Mouse (Mus musculus) forebrain, postnatal 0 days (tissue): ENCODE measurements around the gene Vps45. TPM values are rescaled to one million over a fixed set of nuclear protein-coding genes. Genes with fewer than 3 reads are reported as not detected.

Experiments
- ATAC-seq: fragments of 200-750 bp; cut with Nextera tagmentation; 2 replicates; pipeline ENCODE4 v1.8.0; 2017; ENCODE audit warnings: mild to moderate bottlenecking, moderate library complexity
- DNase-seq: peaks from one replicate; pipeline ENCODE4 v3.0.0-alpha.2; 2015
- H3K27ac ChIP-seq: fragments of 300-500 bp; sonication (generic); 2 replicates; pipeline ENCODE4 v1.5.1; 2014; ENCODE audit warnings: low read depth, mild to moderate bottlenecking, antibody characterized with exemption, low read length, moderate library complexity, mixed read lengths
- H3K27me3 ChIP-seq: fragments of 300-500 bp; sonication (generic); 2 replicates; pipeline ENCODE4 v1.6.1; 2014; ENCODE audit warnings: mild to moderate bottlenecking, low read length, mixed read lengths; ENCODE audit not compliant: insufficient read depth
- H3K36me3 ChIP-seq: fragments of 300-500 bp; sonication (generic); 2 replicates; pipeline ENCODE4 v1.6.1; 2014; ENCODE audit warnings: mild to moderate bottlenecking, moderate library complexity; ENCODE audit not compliant: insufficient read depth
- H3K4me1 ChIP-seq: fragments of 300-500 bp; sonication (generic); 2 replicates; pipeline ENCODE4 v1.6.1; 2014; ENCODE audit warnings: antibody characterized with exemption; ENCODE audit not compliant: insufficient read depth
- H3K4me2 ChIP-seq: fragments of 300-500 bp; sonication (generic); 2 replicates; pipeline ENCODE4 v1.6.1; 2014; ENCODE audit warnings: low read depth, mild to moderate bottlenecking, moderate library complexity
- H3K4me3 ChIP-seq: fragments of 300-500 bp; sonication (generic); 2 replicates; pipeline ENCODE4 v1.5.1; 2014; ENCODE audit warnings: low read depth, low read length, mixed read lengths
- H3K9ac ChIP-seq: fragments of 300-500 bp; sonication (generic); 2 replicates; pipeline ENCODE4 v1.6.1; 2014; ENCODE audit warnings: mild to moderate bottlenecking
- H3K9me3 ChIP-seq: fragments of 300-500 bp; sonication (generic); 2 replicates; pipeline ENCODE4 v1.6.1; 2016; ENCODE audit warnings: low read length
- CTCF ChIP-seq: sonication (generic); IDR thresholded peaks from 2 replicates; pipeline ENCODE4 v1.5.1; 2016; ENCODE audit warnings: antibody characterized with exemption, control low read depth, low read depth
- WGBS: fragments of 180-500 bp; shearing (Covaris S2); extraction: QIAGEN DNeasy Blood & Tissue Kit; methylation state at CpG from one replicate; pipeline ENCODE4 v1.1.7; 2014; 5-methylcytosine and 5-hydroxymethylcytosine counted together
- polyA plus RNA-seq: library from polyadenylated mRNA; unstranded; fragments of >200 nt; fragmentation: Nextera tagmentation; extraction: Ambion mirVana; gene quantifications from 2 replicates; pipeline ENCODE4 v1.2.1, GENCODE M21; 2015
- total RNA-seq: library from RNA; depleted of rRNA; stranded (reverse); fragments of >200 nt; gene quantifications from 2 replicates; pipeline ENCODE4 v1.2.3, GENCODE M21; 2014

Vps45 gene
- total and polyA plus RNA-seq, 2 experiments from 2014 or later, result 60.5 to 65.1 TPM

DNA sequence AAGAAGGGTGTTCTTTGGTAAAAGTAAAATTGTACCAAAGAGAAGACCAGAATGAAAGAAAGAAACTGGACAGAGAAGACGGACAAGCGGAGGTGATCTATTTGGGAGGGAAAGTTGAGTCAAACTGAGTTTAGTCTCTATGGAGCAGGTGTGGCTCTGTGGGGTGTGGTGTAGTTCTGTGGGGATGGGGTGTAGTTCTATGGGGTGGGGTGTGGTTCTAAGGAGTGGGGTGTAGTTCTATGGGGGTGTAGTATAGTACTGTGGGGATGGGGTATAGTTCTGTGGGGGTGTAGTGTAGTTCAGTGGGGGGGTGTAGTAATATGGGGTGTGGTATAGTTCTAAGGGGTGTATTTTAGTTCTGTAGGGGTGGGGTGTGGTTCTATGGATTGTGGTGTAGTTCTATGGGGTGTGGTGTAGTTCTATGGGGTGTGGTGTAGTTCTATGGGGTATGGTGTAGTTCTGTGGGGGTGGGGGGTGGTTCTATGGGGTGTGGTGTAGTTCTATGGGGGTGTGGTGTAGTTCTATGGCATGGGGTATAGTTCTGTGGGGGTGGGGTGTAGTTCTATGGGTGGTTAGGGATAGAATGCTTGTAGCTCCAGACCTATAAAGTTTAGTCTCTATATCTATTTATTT lies 41.9 kb downstream of the Vps45 start:
- Histone ChIP-seq H3K9me3 (no peaks in the 10 kb centered on the region), H3K36me3 (peaks cover 2% of the 10 kb centered on the region; the same call in 1 of the 2 replicates), H3K4me1 (no peaks in the 10 kb centered on the region), H3K4me2 (no peak overlapping the region), H3K27ac (no peak overlapping the region), H3K9ac (no peak overlapping the region), H3K27me3 (no peaks in the 10 kb centered on the region), H3K4me3 (no peak overlapping the region)
- DNase-seq (no peak), ATAC-seq (no peak)
- WGBS, result 95% methylated on average over 2 of the region's 2 CpGs
- TF ChIP-seq CTCF, result no peak

DNA sequence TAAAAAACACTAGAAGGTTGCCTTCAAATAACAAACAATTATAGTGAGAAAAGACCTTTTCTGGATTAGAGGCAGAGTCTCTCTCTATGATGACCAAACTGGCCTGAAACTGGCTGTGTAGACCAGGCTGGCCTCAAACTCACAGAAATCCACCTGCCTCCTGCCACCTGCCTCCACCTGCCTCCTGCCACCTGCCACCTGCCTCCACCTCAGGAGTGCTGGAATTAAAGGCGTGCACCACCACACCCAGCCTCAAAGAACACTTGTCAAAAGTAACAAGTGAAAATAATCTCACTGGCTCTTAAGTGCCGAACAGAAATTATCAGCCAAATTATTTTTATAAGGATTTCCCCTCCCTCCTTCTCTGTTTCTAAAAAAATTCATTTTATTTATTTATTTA lies 42.6 kb downstream of the Vps45 start:
- Histone ChIP-seq H3K36me3 (peaks cover 5% of the 10 kb centered on the region; the same call in 1 of the 2 replicates), H3K4me3 (no peak overlapping the region), H3K9ac (no peak overlapping the region), H3K27me3 (no peaks in the 10 kb centered on the region), H3K9me3 (no peaks in the 10 kb centered on the region), H3K4me1 (no peaks in the 10 kb centered on the region), H3K4me2 (no peak overlapping the region), H3K27ac (no peak overlapping the region)
- WGBS, result 88% methylated on average over 2 of the region's 2 CpGs
- TF ChIP-seq CTCF, result no peak
- ATAC-seq (no peak), DNase-seq (no peak)

DNA sequence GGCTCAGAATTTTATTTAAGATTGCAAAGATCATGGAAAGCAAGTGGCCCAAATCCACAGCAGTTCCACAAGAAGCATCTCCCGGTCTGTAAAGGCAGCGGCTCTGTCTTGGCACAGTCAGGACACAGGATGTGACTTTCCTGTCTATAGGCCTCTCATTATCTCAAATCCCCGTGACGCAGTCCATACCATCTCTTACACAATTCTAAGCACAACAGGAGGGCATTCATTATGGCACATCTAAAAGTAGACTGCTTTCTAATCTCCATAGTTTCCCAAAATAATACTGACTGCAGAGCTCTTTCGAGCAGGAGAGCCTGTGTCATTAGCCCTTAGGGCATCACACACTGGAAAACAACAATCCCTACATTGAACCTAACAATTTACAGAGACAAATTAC lies 45.5 kb downstream of the Vps45 start:
- TF ChIP-seq CTCF, result no peak
- no peaks in the 10 kb centered on the region for H3K27me3 ChIP-seq
- peaks cover 5% of the 10 kb centered on the region; the same call in 1 of the 2 replicates for H3K36me3 ChIP-seq
- H3K9me3 ChIP-seq, result no peaks in the 10 kb centered on the region
- DNase-seq, result no peak
- 33% methylated on average over 5 of the region's 5 CpGs for WGBS
- no peaks in the 10 kb centered on the region for H3K4me1 ChIP-seq
- H3K9ac ChIP-seq, result no peak overlapping the region
- no peak for ATAC-seq
- no peak overlapping the region for H3K27ac ChIP-seq
- no peak overlapping the region for H3K4me3 ChIP-seq
- no peak overlapping the region for H3K4me2 ChIP-seq

DNA sequence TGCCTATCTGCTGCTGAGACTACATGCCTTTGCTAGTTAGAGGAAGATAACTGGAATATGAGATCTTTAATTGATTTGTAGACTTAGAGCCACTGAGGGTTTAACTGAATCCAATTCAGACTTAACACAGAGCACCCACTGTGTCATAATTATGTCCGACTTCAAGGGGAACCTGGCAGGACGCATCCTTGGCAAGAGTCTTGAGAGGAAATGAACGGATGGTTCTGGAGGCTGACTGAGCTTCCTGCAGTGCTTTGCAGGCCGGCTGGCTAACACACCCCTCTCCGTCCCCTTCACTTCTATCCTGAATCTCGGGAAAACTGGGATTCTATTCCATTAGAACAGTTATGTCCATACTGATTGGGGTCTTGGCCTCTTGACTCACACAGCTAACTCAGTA lies 49.8 kb downstream of the Vps45 start:
- Histone ChIP-seq H3K27me3 (no peaks in the 10 kb centered on the region), H3K4me1 (no peaks in the 10 kb centered on the region), H3K27ac (no peak overlapping the region), H3K9me3 (no peaks in the 10 kb centered on the region), H3K9ac (no peak overlapping the region), H3K4me3 (no peak overlapping the region), H3K4me2 (no peak overlapping the region), H3K36me3 (peaks cover 2% of the 10 kb centered on the region; the same call in 1 of the 2 replicates)
- no peak for ATAC-seq
- no peak for TF ChIP-seq CTCF
- 70% methylated on average over 6 of the region's 6 CpGs for WGBS
- DNase-seq, result no peak

DNA sequence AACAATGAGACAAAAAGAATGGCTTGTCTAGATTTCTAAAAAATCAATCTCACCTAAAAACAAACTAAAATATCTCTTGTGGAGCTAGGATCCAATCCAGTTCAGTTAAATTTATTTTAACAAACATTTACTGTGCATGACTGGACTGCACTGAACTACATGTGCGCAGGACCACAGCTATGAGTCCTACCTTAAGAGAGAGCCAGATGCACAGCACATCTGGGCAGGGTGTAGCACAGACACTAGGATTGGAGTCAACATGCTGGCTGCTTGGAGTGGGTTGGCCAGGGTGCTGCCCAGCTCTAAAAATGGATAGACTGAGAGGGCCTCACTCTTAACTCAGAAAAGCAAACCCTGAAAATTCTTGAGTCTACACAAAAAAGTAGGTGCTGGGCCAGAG lies 56.7 kb downstream of the Vps45 start:
- Histone ChIP-seq H3K4me1 (peaks cover 11% of the 10 kb centered on the region), H3K36me3 (no peaks in the 10 kb centered on the region), H3K9me3 (no peaks in the 10 kb centered on the region), H3K9ac (no peak overlapping the region), H3K27ac (no peak overlapping the region), H3K27me3 (no peaks in the 10 kb centered on the region), H3K4me3 (no peak overlapping the region), H3K4me2 (no peak overlapping the region)
- DNase-seq (no peak), ATAC-seq (no peak)
- WGBS, result 100% methylated on average over 1 of the region's 1 CpGs
- TF ChIP-seq CTCF, result no peak

DNA sequence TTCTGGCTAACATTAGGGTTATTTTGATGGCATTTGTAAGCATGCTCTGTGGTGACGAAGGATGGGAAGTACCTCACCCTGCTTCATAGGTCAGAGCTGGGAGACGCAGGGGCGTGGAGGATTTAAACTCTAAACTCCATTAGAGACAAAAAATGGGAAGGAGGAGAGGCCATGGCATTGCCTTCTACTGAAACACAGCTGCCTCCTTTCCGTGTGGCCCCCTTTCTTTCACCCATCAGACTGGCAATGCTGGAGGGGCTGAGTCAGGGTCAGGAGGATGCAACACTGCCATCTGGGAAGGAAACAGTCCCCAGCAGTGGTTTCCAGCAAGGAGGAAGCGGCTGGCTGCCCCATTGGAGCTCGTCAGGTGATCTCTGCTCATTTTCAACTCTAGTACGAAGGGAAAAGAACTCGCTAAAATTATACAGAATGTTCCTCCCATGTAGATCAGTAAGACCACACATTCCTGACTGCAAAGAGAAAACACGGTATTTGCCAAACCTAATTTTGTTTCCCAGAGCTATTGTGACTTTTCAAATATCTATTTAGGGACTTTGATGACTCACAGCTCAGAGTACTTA lies 57.3 kb downstream of the Vps45 start:
- no peak overlapping the region for H3K9ac ChIP-seq
- no peaks in the 10 kb centered on the region for H3K27me3 ChIP-seq
- no peak overlapping the region for H3K4me2 ChIP-seq
- peaks cover 11% of the 10 kb centered on the region for H3K4me1 ChIP-seq
- no peak overlapping the region for H3K4me3 ChIP-seq
- DNase-seq (no peak), ATAC-seq (no peak)
- TF ChIP-seq CTCF, result no peak
- H3K27ac ChIP-seq, result no peak overlapping the region
- H3K36me3 ChIP-seq, result no peaks in the 10 kb centered on the region
- 67% methylated on average over 9 of the region's 9 CpGs for WGBS
- no peaks in the 10 kb centered on the region for H3K9me3 ChIP-seq

DNA sequence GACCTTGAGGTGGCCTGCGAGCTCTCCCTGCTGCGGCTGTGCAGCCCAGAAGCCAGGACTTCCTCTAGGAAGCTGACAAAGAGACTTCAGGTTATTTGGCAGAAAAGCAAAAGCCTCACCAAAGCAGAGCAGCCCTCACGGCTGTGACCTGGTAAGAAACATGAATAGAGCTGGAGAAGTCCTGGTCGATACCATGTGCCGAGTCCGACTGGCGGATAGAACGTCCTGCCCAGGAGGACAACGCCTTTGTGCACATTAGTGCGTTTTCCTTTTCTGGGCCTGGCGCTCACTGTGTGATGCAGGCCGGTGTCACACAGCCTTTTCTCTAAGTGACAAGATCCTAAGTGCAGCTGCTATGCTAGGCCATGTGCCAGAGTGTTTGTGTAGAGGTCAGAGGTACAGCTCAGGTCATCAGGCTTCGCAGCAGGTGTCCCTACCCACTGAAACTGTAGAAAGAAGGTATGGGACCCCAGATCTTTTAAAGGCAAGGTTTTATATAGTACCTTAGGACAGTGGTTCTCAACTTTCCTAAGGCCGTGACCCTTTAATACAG lies 58.1 kb downstream of the Vps45 start:
- 79% methylated on average over 14 of the region's 14 CpGs for WGBS
- H3K9ac ChIP-seq, result no peak overlapping the region
- no peaks in the 10 kb centered on the region for H3K9me3 ChIP-seq
- no peak overlapping the region for H3K4me3 ChIP-seq
- no peak overlapping the region for H3K27ac ChIP-seq
- no peaks in the 10 kb centered on the region for H3K36me3 ChIP-seq
- no peaks in the 10 kb centered on the region for H3K27me3 ChIP-seq
- ATAC-seq, result no peak
- no peak overlapping the region for H3K4me2 ChIP-seq
- H3K4me1 ChIP-seq, result peaks cover 11% of the 10 kb centered on the region
- no peak for TF ChIP-seq CTCF
- no peak for DNase-seq
